Mouse (Mus musculus) right cerebral cortex, adult 2 months (tissue): ENCODE measurements around the gene Gorab.

Source experiments
- DNase-seq, 2 experiments: peaks; one replicate each; pipeline ENCODE4 v3.0.0; 2021 to 2022; ENCODE audit warnings: low spot score in 2 of 2

Gorab gene

GRCm38 (mm10) chr1:163403498-163404126 lies at the start of gene Gorab:
Gene Gorab, minus strand, starts transcription at chr1:163403669.
- peak; percentile 98 to 99 for DNase-seq

- DNase-seq: no peak
Observed at GRCm38 (mm10) chr1:163443832-163444231, 40.4 kb upstream of the Gorab start.

GRCm38 (mm10) chr1:163439002-163439401 lies 35.5 kb upstream of the Gorab start:
- no peak for DNase-seq

GRCm38 (mm10) chr1:163423467-163424014 lies 20.1 kb upstream of the Gorab start:
- DNase-seq: no peak

GRCm38 (mm10) chr1:163417191-163417590 lies 13.7 kb upstream of the Gorab start:
- DNase-seq: no peak

GRCm38 (mm10) chr1:163414200-163414599 lies 10.7 kb upstream of the Gorab start:
- DNase-seq: no peak

GRCm38 (mm10) chr1:163406203-163406602 lies 2.7 kb upstream of the Gorab start:
- no peak for DNase-seq

- DNase-seq: no peak
Observed at GRCm38 (mm10) chr1:163391321-163391720, 12.1 kb downstream of the Gorab start.

GRCm38 (mm10) chr1:163390044-163390443 lies 13.4 kb downstream of the Gorab start:
- DNase-seq: no peak

GRCm38 (mm10) chr1:163386196-163386595 lies 17.3 kb downstream of the Gorab start:
- no peak for DNase-seq

- no peak for DNase-seq
Observed at GRCm38 (mm10) chr1:163383442-163384027, 19.9 kb downstream of the Gorab start.

- DNase-seq: no peak
Observed at GRCm38 (mm10) chr1:163382048-163382719, 21.3 kb downstream of the Gorab start.

GRCm38 (mm10) chr1:163380591-163380990 lies 22.9 kb downstream of the Gorab start:
- DNase-seq: no peak

- no peak for DNase-seq
Observed at GRCm38 (mm10) chr1:163380072-163380471, 23.4 kb downstream of the Gorab start.

GRCm38 (mm10) chr1:163377924-163378323 lies 25.5 kb downstream of the Gorab start:
- no peak for DNase-seq

GRCm38 (mm10) chr1:163376818-163377581 lies 26.5 kb downstream of the Gorab start:
- no peak for DNase-seq

GRCm38 (mm10) chr1:163374455-163374854 lies 29.0 kb downstream of the Gorab start:
- no peak for DNase-seq

- peak in 1 of 2 experiments; percentile 7 for DNase-seq
Observed at GRCm38 (mm10) chr1:163362202-163362601, 41.3 kb downstream of the Gorab start.

- no peak for DNase-seq
Observed at GRCm38 (mm10) chr1:163361376-163361775, 42.1 kb downstream of the Gorab start.

GRCm38 (mm10) chr1:163360796-163361195 lies 42.7 kb downstream of the Gorab start:
- no peak for DNase-seq

- no peak for DNase-seq
Observed at GRCm38 (mm10) chr1:163359521-163359920, 43.9 kb downstream of the Gorab start.

GRCm38 (mm10) chr1:163358165-163358564 lies 45.3 kb downstream of the Gorab start:
- DNase-seq: no peak
